Mouse (Mus musculus) kidney, adult 2 months (tissue): ENCODE data around the gene Dab1.

Source experiments
- CTCF ChIP-seq: fragments of 200-500 bp; conservative IDR thresholded peaks from 2 replicates; pipeline ENCODE4 v1.5.1; 2011; ENCODE audit warnings: low read depth, mild to moderate bottlenecking, control low read depth, low read length, moderate library complexity, mixed read lengths; ENCODE audit not compliant: insufficient read depth, insufficient read length
- POLR2A ChIP-seq: fragments of 200-500 bp; IDR thresholded peaks from one replicate; pipeline ENCODE4 v1.6.1; 2011; ENCODE audit warnings: low read depth, low read length, control low read depth

DNA sequence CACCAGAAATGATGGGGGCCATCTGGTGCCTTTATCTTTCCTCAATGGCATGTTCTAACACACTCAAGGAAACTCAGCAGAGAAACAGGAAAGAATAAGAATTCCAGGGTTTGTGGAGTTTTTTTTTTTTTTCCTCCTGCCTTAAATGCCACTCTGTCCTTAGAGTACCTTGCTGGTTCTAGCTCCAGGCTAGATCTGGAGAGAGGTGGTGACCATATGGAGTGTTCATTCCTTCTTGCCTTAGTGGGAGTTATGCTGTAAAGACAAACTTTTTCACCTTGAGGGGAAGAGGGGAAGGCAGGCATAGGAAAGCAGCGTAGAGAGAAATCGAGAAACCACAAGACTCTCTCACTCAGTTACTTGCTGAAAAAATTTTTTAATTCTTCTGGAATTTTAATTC, 107.3 kb downstream of the Dab1 start:
- TF ChIP-seq CTCF (no peak), POLR2A (no peak)
